Mouse (Mus musculus): Measurements from ENCODE around the gene Trpc7. TPM values are rescaled to one million over a fixed set of nuclear protein-coding genes. Genes with fewer than 3 reads are reported as not detected.
A peak's percentile ranks its signal among the peaks of the same experiment; 100 is the strongest.

Gene Trpc7
- polyA plus RNA-seq, 1 experiment = 0.20 TPM

GRCm38 (mm10) chr13:56795501-56795900 is 100.3 kb downstream of the Trpc7 start:
- DNase-seq (ENCODE audit: low read depth, low spot score) = no peak
- 75% methylated on average over 7 of the region's 7 CpGs for WGBS

GRCm38 (mm10) chr13:56794441-56794840 is 101.4 kb downstream of the Trpc7 start:
- WGBS = 70% methylated on average over 7 of the region's 7 CpGs
- no peak for DNase-seq (ENCODE audit: low read depth, low spot score)

GRCm38 (mm10) chr13:56792844-56793243 is 102.9 kb downstream of the Trpc7 start:
- no peak for DNase-seq (ENCODE audit: low read depth, low spot score)
- WGBS = 29% methylated on average over 3 of the region's 3 CpGs

DNA sequence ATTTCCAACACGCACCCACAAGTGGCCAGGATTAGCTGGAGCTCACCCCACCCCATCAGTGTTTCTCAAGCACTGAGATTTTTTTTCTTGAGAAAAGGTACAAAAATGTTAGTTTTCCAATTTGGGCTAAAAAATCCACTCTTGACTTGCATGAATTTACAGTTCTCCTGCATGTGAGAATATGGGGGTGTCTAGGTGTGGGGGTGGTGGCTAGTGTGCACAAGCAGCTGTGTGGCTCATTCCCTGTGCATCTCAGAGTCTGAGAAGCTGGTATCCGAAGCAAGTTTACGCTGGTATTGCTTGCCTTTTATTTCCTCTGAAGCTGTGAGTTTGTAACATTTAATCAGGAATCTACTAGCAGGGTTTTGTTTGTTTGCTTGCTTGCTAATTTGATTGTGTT is 105.1 kb downstream of the Trpc7 start:
- no peak for DNase-seq (ENCODE audit: low read depth, low spot score)
- WGBS = 91% methylated on average over 3 of the region's 3 CpGs

- DNase-seq (ENCODE audit: low read depth, low spot score) = no peak
- WGBS = 72% methylated on average over 1 of the region's 1 CpGs
These were observed 113.2 kb downstream of the Trpc7 start for GRCm38 (mm10) chr13:56782621-56783020.

DNA sequence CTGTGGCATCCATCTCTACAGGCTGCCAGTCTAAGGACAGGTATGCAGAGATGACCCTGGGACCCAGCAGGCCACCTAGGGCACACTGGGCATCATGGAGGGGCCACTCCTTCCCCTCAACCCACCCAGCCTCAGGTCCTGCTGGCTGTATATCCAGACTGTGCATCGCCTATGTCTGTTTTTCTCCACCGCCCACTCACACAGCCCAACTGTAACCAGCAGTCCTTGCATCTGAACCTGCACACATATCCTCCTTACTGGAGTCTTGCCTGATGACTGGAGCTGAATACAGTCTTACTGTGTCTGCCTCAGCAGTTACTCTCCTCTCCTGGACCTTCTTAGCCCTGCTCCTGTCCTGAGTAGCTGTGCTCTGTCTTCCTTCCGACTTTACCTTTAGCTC is 114.1 kb downstream of the Trpc7 start:
- no peak for DNase-seq (ENCODE audit: low read depth, low spot score)
- WGBS = 83% methylated on average over 3 of the region's 3 CpGs

GRCm38 (mm10) chr13:56780746-56781469 is 114.9 kb downstream of the Trpc7 start:
- WGBS = 70% methylated on average over 13 of the region's 13 CpGs

DNA sequence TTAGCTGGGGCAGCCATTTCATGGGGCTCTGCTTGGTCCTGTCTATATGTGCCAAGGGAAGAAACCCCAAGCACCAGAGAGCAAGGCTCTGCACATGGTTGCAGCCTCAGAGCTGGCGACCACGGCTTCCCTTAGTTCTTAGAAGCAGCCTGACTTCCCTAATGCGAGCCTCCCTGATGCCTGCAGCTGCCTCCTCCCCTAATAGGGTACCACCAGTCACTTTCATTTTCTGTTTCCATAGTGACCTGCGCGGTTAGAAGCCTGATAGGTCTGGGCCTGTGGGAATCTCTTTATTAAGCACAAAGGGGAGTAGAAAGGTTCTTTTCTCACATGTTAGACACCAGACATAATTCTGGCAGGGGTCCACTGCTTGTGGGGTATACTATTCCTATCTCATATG is 121.5 kb downstream of the Trpc7 start:
- 56% methylated on average over 5 of the region's 5 CpGs for WGBS
- no peak for DNase-seq (ENCODE audit: low read depth, low spot score)

More at GRCm38 (mm10) chr13:56780746-56781469, 114.9 kb downstream of the Trpc7 start:
- DNase-seq (ENCODE audit: low read depth, low spot score) = no peak

GRCm38 (mm10) chr13:56773262-56773870 is 122.4 kb downstream of the Trpc7 start:
- 57% methylated on average over 14 of the region's 14 CpGs for WGBS
- no peak for DNase-seq (ENCODE audit: low read depth, low spot score)

GRCm38 (mm10) chr13:56772592-56772991 is 123.2 kb downstream of the Trpc7 start:
- no peak for DNase-seq (ENCODE audit: low read depth, low spot score)

DNA sequence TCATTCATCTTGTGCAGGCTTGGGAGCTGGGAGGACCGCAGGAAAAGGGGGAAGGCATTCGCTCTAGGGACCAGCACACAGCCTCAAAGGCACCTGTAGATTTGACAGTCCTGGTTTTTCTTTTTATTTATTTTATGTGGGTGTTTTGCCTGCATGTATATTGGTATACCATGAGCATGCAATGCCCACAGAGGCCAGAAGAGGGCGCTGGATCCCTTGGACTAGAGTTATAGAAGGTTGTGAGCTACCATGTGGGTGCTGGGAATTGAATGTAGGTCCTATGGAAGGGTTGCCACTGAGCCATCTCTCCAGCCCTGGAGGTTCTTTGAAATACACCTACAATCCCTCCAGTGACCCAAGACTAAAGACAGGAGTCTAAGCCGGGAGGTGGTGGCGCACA is 125.0 kb downstream of the Trpc7 start:
- WGBS = 67% methylated on average over 5 of the region's 5 CpGs
- no peak for DNase-seq (ENCODE audit: low read depth, low spot score)

More at GRCm38 (mm10) chr13:56772592-56772991, 123.2 kb downstream of the Trpc7 start:
- WGBS = 31% methylated on average over 3 of the region's 3 CpGs

- DNase-seq (ENCODE audit: low read depth, low spot score) = no peak
- WGBS = 82% methylated on average over 1 of the region's 1 CpGs
These were observed 125.6 kb downstream of the Trpc7 start for GRCm38 (mm10) chr13:56770136-56770578.

- DNase-seq (ENCODE audit: low read depth, low spot score) = no peak
- WGBS = 59% methylated on average over 4 of the region's 4 CpGs
These were observed 126.4 kb downstream of the Trpc7 start for GRCm38 (mm10) chr13:56769431-56769830.

DNA sequence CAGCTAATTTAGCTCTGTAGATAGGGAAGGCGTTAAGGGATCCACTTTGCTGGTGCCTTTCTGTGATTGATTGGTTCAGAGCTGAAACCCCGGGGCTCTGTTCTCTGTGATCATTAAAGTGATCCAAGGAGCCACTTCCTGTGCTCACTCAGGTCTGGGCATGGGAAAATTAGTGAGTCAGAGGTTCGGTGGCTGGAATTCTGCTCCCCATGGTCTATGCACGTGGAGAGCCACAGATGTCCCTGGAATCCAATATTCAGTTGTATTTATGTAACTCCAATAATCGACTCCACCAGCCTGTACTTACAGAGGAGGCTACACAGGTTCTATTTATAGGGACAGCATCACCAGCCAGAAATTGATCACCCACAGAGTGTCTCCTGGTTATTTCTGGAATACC is 129.6 kb downstream of the Trpc7 start:
- no peak for DNase-seq (ENCODE audit: low read depth, low spot score)
- WGBS = 58% methylated on average over 5 of the region's 5 CpGs

DNA sequence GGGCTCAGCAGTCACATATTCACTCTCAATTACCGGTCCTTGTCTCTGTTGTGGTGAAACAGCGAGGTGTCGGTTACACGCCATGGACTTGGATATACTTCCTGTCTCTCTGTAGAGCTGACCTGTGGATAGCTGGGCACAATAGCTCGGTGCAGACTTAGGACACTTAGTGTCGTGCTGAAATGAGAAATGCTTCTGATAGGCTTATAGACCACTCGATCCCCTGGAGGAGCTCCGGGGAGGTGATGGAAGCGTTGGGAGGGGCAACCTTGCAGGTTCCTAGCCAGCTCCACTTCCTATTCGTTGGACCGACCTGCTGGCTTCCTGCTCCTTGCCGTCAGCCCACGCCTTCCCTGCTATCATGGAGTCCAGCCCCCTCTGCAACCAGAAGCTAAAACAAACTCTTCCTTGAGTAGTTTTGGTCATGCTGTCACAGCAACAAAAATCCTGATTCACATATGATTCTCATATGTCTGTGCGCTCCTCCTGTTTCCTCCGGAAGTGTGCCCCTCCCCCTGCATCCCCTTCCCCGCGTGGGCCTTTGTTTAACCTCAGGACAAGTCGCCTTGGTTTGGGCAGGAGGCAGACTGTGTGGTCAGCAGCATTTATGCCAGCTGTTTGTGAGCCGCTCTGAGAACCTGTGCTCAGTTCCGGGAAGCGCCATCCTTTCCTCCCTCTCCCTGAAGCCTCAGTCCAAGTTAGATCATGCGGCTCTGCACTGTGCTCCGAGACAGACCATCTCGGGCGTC is 130.3 kb downstream of the Trpc7 start:
- WGBS = 44% methylated on average over 25 of the region's 25 CpGs
- DNase-seq (ENCODE audit: low read depth, low spot score) = no peak

DNA sequence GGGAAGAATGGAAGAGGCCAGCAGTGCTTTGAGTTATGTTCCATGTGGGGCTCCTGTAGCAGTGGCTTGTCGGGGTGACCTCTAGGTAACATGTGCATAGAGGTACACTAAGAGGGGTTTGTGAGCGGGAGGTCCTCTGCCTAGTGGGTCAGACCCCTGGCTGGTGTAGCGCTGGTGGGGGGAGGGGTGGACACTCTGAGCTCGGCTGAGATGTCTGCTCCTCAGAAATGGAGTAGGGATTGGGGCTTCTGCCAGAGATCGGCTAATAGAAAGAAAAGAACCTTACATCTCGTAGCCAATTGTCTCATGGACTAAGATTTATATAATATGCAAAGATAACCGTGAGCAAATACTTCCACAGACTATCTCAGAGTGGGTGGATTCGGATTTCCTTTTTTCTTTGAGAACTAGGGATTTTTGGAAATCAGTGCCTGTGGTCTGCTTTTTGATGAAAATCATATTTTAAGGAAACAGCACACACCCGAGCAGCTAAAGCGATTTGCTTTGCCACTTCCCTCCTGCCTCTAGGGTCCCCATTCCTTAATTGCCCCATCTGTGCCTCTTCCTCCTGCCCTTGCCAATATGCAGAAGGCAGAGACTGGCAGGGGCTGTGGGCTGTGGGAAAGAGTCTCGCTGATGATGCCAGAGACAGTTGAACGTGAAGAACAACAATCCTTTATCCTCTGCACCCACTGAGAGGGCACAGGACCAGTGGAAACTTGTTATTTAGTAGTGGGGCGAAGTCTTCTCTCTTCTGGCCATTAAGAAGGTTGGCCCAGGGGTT is 133.2 kb downstream of the Trpc7 start:
- no peak for DNase-seq (ENCODE audit: low read depth, low spot score)
- 48% methylated on average over 13 of the region's 13 CpGs for WGBS

DNA sequence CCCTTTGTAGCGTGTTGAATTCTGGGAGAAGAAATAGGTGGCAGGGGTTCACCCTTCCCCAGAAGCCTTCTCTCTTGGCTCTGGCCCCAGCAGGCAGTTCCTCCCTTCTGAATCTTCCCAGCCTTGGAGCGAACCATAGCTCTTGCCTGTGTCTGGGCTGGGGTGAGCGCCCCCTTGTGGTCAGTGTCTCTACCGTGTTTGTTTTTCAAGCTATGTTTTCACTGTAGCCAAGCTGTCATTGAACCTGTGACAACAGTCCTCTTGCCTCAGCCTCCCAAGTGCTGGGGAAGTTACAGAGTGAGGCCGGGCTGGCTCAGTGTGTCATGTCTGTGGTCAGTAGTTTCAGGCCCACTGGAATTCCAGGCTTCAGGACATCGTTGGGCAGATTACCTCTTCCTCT is 137.3 kb downstream of the Trpc7 start:
- 24% methylated on average over 6 of the region's 6 CpGs for WGBS
- DNase-seq (ENCODE audit: low read depth, low spot score) = peak; percentile 54

DNA sequence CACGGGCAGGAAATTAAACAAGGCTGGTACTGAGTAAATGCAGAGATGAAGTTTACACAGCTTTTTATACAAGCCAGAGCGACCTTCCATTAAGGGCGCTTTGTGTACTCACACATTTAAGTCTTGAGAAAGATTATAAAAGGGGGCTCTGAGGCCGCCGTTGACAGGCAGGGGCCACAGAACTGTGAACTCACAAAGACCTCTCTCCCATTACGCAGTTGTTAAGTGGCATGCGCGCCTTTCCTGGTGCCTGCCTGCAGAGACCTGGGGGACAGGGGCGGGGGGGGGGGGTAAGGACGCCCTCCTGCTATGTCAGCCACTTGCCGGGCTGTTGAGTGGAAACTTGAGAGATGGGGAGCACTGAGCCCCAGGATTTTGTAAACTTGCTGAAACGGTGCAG is 138.6 kb downstream of the Trpc7 start:
- DNase-seq (ENCODE audit: low read depth, low spot score) = no peak
- WGBS = 29% methylated on average over 12 of the region's 12 CpGs

DNA sequence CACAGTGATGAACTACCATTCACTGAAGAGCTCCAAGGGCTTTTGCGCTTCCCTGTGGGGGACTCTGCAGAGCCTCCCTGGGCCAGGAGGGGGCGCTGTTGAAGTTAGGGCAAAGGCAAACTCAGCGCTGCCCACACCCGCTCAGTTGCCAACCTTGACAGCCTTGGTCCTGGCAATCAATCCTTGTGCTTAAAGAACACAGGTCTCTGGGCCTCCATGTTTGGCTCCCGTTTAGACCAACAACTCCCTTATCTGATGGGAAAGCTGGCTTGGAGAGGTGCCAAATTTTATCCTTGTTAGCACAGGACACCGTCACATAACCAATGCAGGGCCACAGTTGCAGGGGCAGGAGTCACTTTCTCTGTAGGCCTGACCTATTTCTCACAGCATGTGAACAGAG is 139.9 kb downstream of the Trpc7 start:
- WGBS = 39% methylated on average over 6 of the region's 6 CpGs
- DNase-seq (ENCODE audit: low read depth, low spot score) = no peak
